Mouse (Mus musculus): ENCODE measurements around the gene Snrpd3. TPM values are rescaled to one million over a fixed set of nuclear protein-coding genes. Genes with fewer than 3 reads are reported as not detected.

The Snrpd3 gene
- total and polyA plus RNA-seq, 2 experiments, result 12.5 to 26.6 TPM

DNA sequence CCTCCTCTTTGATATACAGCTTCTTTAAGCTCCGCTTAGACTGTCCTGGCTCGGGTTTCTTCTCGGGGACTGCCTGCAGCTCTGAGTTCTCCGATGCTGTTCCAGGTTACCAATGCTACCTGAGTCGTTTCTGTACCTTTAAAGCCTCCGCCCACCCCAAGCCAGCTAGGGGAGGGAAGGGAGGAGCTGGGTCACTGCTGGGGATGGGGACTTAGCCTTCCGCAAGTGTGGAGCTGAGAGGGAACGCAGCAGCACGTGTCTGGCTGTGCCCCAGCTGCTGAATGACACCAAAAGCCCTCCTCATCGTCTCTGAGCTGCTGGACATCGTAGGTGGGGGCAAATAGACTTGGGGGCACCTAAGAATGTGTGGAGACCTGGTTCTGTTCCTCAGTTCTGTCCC is 51.1 kb downstream of the Snrpd3 start:
- H3K4me3 ChIP-seq (ENCODE audit: insufficient read depth, low read depth, low read length), result no peak overlapping the region

DNA sequence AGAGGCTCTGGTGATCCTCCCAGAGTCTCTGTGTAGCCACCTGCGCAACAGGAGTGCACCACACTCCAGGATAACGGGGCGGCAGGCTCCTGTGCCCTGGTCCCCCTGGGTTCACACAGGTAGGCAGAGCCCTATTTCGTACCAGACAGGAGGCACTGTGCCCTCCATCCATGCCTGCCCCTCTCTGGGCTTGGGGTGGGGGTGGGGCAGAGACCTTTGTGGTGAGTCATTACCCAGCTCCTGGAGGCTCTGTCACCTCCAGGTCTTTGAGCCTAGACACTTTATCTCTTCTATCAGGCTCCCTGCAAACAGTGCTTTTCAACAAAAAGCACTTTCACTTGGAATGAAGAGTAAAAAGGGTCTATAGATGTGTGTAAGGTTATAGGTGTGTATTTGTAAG is 51.5 kb downstream of the Snrpd3 start:
- Histone ChIP-seq H3K4me1 (ENCODE audit: control insufficient read depth, insufficient read depth, low read length) (no peaks in the 10 kb centered on the region), H3K4me3 (ENCODE audit: insufficient read depth, low read depth, low read length) (no peak overlapping the region), H3K27ac (replicated peaks; ENCODE audit: insufficient read depth, low read depth, low read length) (no peak overlapping the region), H3K36me3 (ENCODE audit: control insufficient read depth, insufficient read depth, low read length) (no peaks in the 10 kb centered on the region), H3K27me3 (ENCODE audit: control insufficient read depth, insufficient read depth, low read length) (no peaks in the 10 kb centered on the region), H3K79me2 (ENCODE audit: control insufficient read depth, insufficient read depth, low read length) (no peaks in the 10 kb centered on the region), H3K9ac (ENCODE audit: low read depth, low read length) (no peak overlapping the region)
- TF ChIP-seq POLR2A (IDR thresholded peaks at IDR 0.05; ENCODE audit: extremely low read depth, insufficient read depth, low read length) (no peak), CTCF (IDR thresholded peaks at IDR 0.05; ENCODE audit: low read depth, low read length) (no peak)
- no peak for DNase-seq (ENCODE audit: extremely low read depth, low read depth, low spot score)
- WGBS, result 65% methylated on average over 4 of the region's 4 CpGs

More for the DNA sequence above, 51.1 kb downstream of the Snrpd3 start:
- WGBS, result 30% methylated on average over 11 of the region's 11 CpGs
- TF ChIP-seq POLR2A (IDR thresholded peaks at IDR 0.05; ENCODE audit: extremely low read depth, insufficient read depth, low read length) (no peak), CTCF (IDR thresholded peaks at IDR 0.05; ENCODE audit: low read depth, low read length) (no peak)
- H3K79me2 ChIP-seq (ENCODE audit: control insufficient read depth, insufficient read depth, low read length), result no peaks in the 10 kb centered on the region
- DNase-seq (ENCODE audit: extremely low read depth, low read depth, low spot score), result no peak
- H3K9ac ChIP-seq (ENCODE audit: low read depth, low read length), result no peak overlapping the region
- no peaks in the 10 kb centered on the region for H3K36me3 ChIP-seq (ENCODE audit: control insufficient read depth, insufficient read depth, low read length)
- no peaks in the 10 kb centered on the region for H3K4me1 ChIP-seq (ENCODE audit: control insufficient read depth, insufficient read depth, low read length)
- H3K27ac ChIP-seq (replicated peaks; ENCODE audit: insufficient read depth, low read depth, low read length), result no peak overlapping the region
- H3K27me3 ChIP-seq (ENCODE audit: control insufficient read depth, insufficient read depth, low read length), result no peaks in the 10 kb centered on the region

DNA sequence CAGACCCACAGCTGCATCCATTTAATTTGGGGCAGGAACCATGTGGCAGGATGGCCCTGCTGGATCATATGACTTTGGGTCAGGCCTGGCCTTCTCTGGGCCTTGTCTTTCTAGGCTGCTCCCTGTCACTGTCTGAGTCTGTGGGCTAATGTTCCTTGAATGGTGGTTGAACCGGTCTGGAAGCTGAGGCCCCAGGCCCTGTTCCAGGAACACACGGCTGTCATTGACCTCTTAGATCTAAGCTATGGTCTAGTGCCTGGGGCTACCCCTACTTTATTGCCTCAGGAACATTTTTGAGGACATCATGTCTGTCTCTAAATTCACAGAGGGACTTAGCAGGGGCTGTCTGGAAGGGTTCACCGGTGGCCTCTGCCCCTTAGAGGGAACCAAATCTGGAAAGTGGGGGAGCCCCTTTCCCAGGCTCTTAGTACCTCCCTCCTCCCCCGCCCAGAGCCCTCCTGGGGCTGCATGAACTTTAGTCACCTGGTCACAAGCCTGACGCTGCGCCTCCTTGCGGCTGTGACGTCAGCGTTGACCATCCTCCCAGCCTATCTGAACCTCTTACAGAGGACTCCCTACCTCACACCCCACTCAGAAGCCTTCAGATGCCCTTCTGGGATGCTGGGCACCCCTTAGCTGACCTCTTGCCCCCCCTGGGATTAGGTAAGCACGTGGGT is 53.8 kb downstream of the Snrpd3 start:
- Histone ChIP-seq H3K79me2 (ENCODE audit: control insufficient read depth, insufficient read depth, low read length) (no peaks in the 10 kb centered on the region), H3K36me3 (ENCODE audit: control insufficient read depth, insufficient read depth, low read length) (no peaks in the 10 kb centered on the region), H3K27me3 (ENCODE audit: control insufficient read depth, insufficient read depth, low read length) (no peaks in the 10 kb centered on the region), H3K27ac (replicated peaks; ENCODE audit: insufficient read depth, low read depth, low read length) (no peak overlapping the region), H3K4me1 (ENCODE audit: control insufficient read depth, insufficient read depth, low read length) (no peaks in the 10 kb centered on the region), H3K4me3 (ENCODE audit: insufficient read depth, low read depth, low read length) (no peak overlapping the region), H3K9ac (ENCODE audit: low read depth, low read length) (no peak overlapping the region)
- TF ChIP-seq CTCF (IDR thresholded peaks at IDR 0.05; ENCODE audit: low read depth, low read length), result no peak
- no peak for TF ChIP-seq POLR2A (IDR thresholded peaks at IDR 0.05; ENCODE audit: extremely low read depth, insufficient read depth, low read length)
- WGBS, result 70% methylated on average over 10 of the region's 10 CpGs
- DNase-seq (ENCODE audit: extremely low read depth, low read depth, low spot score), result no peak

DNA sequence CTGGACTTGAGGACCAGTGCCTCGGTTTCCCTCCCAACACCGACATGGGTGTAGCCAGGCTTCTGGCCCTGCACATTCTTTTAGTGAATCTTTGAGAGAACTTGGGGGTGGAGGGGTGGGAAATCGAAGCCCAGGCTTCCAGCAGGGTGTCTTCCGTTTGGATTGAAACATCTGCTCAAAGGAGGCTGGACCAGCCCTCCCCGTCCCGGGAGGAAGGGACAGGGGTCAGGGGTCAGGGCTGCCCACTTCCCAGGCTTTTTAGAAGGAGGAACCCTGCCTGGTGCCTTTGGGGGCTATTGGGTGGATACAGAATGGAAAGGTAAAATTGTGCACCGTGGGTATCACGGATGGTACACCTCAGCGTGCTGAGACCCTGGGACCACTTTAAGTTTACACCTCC is 54.6 kb downstream of the Snrpd3 start:
- H3K36me3 ChIP-seq (ENCODE audit: control insufficient read depth, insufficient read depth, low read length), result no peaks in the 10 kb centered on the region
- no peaks in the 10 kb centered on the region for H3K79me2 ChIP-seq (ENCODE audit: control insufficient read depth, insufficient read depth, low read length)
- no peaks in the 10 kb centered on the region for H3K4me1 ChIP-seq (ENCODE audit: control insufficient read depth, insufficient read depth, low read length)
- no peak overlapping the region for H3K4me3 ChIP-seq (ENCODE audit: insufficient read depth, low read depth, low read length)
- no peak overlapping the region for H3K27ac ChIP-seq (replicated peaks; ENCODE audit: insufficient read depth, low read depth, low read length)
- no peak overlapping the region for H3K9ac ChIP-seq (ENCODE audit: low read depth, low read length)
- DNase-seq (ENCODE audit: extremely low read depth, low read depth, low spot score), result no peak
- TF ChIP-seq CTCF (IDR thresholded peaks at IDR 0.05; ENCODE audit: low read depth, low read length) (no peak), POLR2A (IDR thresholded peaks at IDR 0.05; ENCODE audit: extremely low read depth, insufficient read depth, low read length) (no peak)
- 70% methylated on average over 9 of the region's 9 CpGs for WGBS
- H3K27me3 ChIP-seq (ENCODE audit: control insufficient read depth, insufficient read depth, low read length), result no peaks in the 10 kb centered on the region

DNA sequence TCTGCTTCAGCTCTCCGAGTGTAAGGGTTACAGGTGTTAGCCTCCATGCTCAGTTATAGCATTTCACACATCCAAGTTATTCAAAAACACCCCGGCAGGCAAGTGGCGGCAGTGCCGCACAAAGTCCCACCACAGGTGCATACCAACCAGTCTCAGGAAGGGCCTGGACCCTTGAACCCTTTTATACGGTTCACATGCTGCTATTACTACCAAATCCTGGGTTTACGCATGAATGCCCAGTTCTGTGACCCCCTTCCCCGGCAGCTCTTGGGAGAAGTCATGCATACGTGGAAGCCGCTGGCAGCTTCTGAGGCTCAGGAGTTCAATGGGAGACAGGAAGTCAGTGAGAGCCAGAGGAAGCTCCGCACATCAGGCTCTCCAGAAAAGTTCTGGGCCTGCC is 55.8 kb downstream of the Snrpd3 start:
- Histone ChIP-seq H3K27ac (replicated peaks; ENCODE audit: insufficient read depth, low read depth, low read length) (no peak overlapping the region), H3K27me3 (ENCODE audit: control insufficient read depth, insufficient read depth, low read length) (no peaks in the 10 kb centered on the region), H3K36me3 (ENCODE audit: control insufficient read depth, insufficient read depth, low read length) (no peaks in the 10 kb centered on the region), H3K9ac (ENCODE audit: low read depth, low read length) (no peak overlapping the region), H3K79me2 (ENCODE audit: control insufficient read depth, insufficient read depth, low read length) (no peaks in the 10 kb centered on the region), H3K4me1 (ENCODE audit: control insufficient read depth, insufficient read depth, low read length) (no peaks in the 10 kb centered on the region), H3K4me3 (ENCODE audit: insufficient read depth, low read depth, low read length) (no peak overlapping the region)
- WGBS, result 85% methylated on average over 10 of the region's 10 CpGs
- DNase-seq (ENCODE audit: extremely low read depth, low read depth, low spot score), result no peak
- TF ChIP-seq CTCF (IDR thresholded peaks at IDR 0.05; ENCODE audit: low read depth, low read length) (no peak), POLR2A (IDR thresholded peaks at IDR 0.05; ENCODE audit: extremely low read depth, insufficient read depth, low read length) (no peak)

DNA sequence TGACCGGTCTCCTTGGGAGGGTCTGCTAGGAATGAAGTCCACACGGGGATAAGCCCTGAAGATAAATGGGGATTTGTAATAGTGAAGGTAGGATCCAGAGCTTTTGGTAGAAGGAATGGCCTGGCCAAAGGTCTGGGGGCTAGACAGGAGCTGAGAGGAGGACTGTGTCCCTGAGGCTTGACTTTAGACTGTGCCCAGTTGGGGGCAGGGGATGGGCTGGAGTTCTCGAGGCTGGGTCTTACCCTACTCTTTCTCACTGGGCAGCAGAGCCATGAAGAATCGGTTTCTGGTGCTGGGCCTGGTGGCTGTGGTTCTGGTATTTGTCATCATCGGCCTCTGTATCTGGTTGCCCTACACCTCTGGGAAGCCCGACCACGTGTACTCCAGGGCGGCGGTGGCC is 56.6 kb downstream of the Snrpd3 start:
- TF ChIP-seq POLR2A (IDR thresholded peaks at IDR 0.05; ENCODE audit: extremely low read depth, insufficient read depth, low read length) (no peak), CTCF (IDR thresholded peaks at IDR 0.05; ENCODE audit: low read depth, low read length) (no peak)
- Histone ChIP-seq H3K27ac (replicated peaks; ENCODE audit: insufficient read depth, low read depth, low read length) (no peak overlapping the region), H3K27me3 (ENCODE audit: control insufficient read depth, insufficient read depth, low read length) (no peaks in the 10 kb centered on the region), H3K79me2 (ENCODE audit: control insufficient read depth, insufficient read depth, low read length) (no peaks in the 10 kb centered on the region), H3K9ac (ENCODE audit: low read depth, low read length) (no peak overlapping the region), H3K4me1 (ENCODE audit: control insufficient read depth, insufficient read depth, low read length) (no peaks in the 10 kb centered on the region), H3K4me3 (ENCODE audit: insufficient read depth, low read depth, low read length) (no peak overlapping the region), H3K36me3 (ENCODE audit: control insufficient read depth, insufficient read depth, low read length) (no peaks in the 10 kb centered on the region)
- WGBS, result 92% methylated on average over 9 of the region's 9 CpGs
- DNase-seq (ENCODE audit: extremely low read depth, low read depth, low spot score), result no peak

All from liver, adult 2 months (tissue).